Mouse (Mus musculus): Measurements from ENCODE around the gene Ifrd2.
A peak's percentile ranks its signal among the peaks of the same experiment; 100 is the strongest.

GRCm38 (mm10) chr9:107545602-107546001, 41.8 kb upstream of the Ifrd2 start:
- TF ChIP-seq POLR2A (IDR thresholded peaks at IDR 0.05; ENCODE audit: insufficient read depth, low read length), result no peak
- peak; percentile 94 for TF ChIP-seq CTCF (IDR thresholded peaks at IDR 0.05; ENCODE audit: low read depth, low read length)
- no peak for TF ChIP-seq EP300 (IDR thresholded peaks at IDR 0.05; ENCODE audit: insufficient read depth, low read depth, low read length)
